Mouse (Mus musculus) limb, embryonic 11.5 days (tissue): ENCODE measurements around the gene Chrna10. TPM values are rescaled to one million over a fixed set of nuclear protein-coding genes. Genes with fewer than 3 reads are reported as not detected.

ENCODE experiments used
- ATAC-seq: fragments of 200-750 bp; cut with Nextera tagmentation; 2 replicates; pipeline ENCODE4 v1.8.0; 2017; ENCODE audit warnings: low read depth; ENCODE audit not compliant: insufficient number of reproducible peaks, low FRiP score, low TSS enrichment
- DNase-seq: peaks from one replicate; pipeline ENCODE4 v3.0.0-alpha.2; 2015; ENCODE audit warnings: low spot score
- H3K27ac ChIP-seq: fragments of 300-500 bp; sonication (generic); replicated peaks from 2 replicates; pipeline ENCODE4 v1.5.1; 2014; ENCODE audit warnings: low read depth, mild to moderate bottlenecking, low read length
- H3K27me3 ChIP-seq: fragments of 300-500 bp; sonication (generic); 2 replicates; pipeline ENCODE4 v1.6.1; 2014; ENCODE audit warnings: mild to moderate bottlenecking, low read length, mixed read lengths; ENCODE audit not compliant: control insufficient read depth, insufficient read depth
- H3K36me3 ChIP-seq: fragments of 300-500 bp; sonication (generic); 2 replicates; pipeline ENCODE4 v1.6.1; 2014; ENCODE audit warnings: mild to moderate bottlenecking, low read length, moderate library complexity, mixed read lengths; ENCODE audit not compliant: control insufficient read depth, insufficient read depth
- H3K4me1 ChIP-seq: fragments of 300-500 bp; sonication (generic); 2 replicates; pipeline ENCODE4 v1.6.1; 2014; ENCODE audit warnings: low read length, mixed read lengths; ENCODE audit not compliant: control insufficient read depth, insufficient read depth
- H3K4me2 ChIP-seq: fragments of 300-500 bp; sonication (generic); 2 replicates; pipeline ENCODE4 v1.6.1; 2014; ENCODE audit warnings: low read depth, mild to moderate bottlenecking, moderate library complexity; ENCODE audit not compliant: severe bottlenecking
- H3K4me3 ChIP-seq: fragments of 300-500 bp; sonication (generic); 2 replicates; pipeline ENCODE4 v1.5.1; 2014; ENCODE audit warnings: low read depth, low read length
- H3K9ac ChIP-seq: fragments of 300-500 bp; sonication (generic); 2 replicates; pipeline ENCODE4 v1.6.1; 2014; ENCODE audit warnings: mild to moderate bottlenecking, low read length
- H3K9me3 ChIP-seq: fragments of 300-500 bp; sonication (generic); 2 replicates; pipeline ENCODE4 v1.6.1; 2016; ENCODE audit warnings: low read length; ENCODE audit not compliant: control insufficient read depth
- WGBS: fragments of 180-500 bp; shearing (Covaris S2); extraction: QIAGEN DNeasy Blood & Tissue Kit; methylation state at CpG from one replicate; pipeline ENCODE4 v1.1.7; 2014; 5-methylcytosine and 5-hydroxymethylcytosine counted together
- polyA plus RNA-seq: library from polyadenylated mRNA; unstranded; fragments of >200 nt; fragmentation: Nextera tagmentation; extraction: Ambion mirVana; gene quantifications from 2 replicates; pipeline ENCODE4 v1.2.1, GENCODE M21; 2014

Gene Chrna10
- polyA plus RNA-seq, 1 experiment from 2014 or later = not detected

DNA sequence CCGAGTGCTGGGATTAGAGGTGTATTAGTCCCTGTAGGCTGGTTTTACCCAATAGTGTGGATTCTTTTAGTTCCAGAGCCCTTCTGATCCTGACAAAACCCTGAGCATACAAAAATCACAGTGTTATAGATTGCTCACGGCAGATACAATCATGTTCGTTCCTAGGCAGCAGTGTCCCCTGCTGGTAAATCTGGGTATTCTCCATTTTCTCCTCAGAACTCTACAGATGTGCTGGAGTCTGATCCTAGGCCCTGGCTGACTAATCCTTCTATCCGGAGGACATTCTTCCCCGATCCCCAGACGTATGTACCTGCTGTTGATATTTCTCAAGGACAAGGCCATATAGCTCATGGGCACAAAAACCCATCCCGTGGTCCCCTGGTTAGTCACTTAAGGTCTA, 38.1 kb downstream of the Chrna10 start:
- Histone ChIP-seq H3K9ac (no peak overlapping the region), H3K9me3 (no peaks in the 10 kb centered on the region), H3K36me3 (peaks cover 41% of the 10 kb centered on the region), H3K27ac (no peak overlapping the region), H3K4me1 (no peaks in the 10 kb centered on the region), H3K27me3 (no peaks in the 10 kb centered on the region), H3K4me3 (no peak overlapping the region), H3K4me2 (no peak overlapping the region)
- ATAC-seq (no peak), DNase-seq (no peak)
- 83% methylated on average over 7 of the region's 7 CpGs for WGBS

DNA sequence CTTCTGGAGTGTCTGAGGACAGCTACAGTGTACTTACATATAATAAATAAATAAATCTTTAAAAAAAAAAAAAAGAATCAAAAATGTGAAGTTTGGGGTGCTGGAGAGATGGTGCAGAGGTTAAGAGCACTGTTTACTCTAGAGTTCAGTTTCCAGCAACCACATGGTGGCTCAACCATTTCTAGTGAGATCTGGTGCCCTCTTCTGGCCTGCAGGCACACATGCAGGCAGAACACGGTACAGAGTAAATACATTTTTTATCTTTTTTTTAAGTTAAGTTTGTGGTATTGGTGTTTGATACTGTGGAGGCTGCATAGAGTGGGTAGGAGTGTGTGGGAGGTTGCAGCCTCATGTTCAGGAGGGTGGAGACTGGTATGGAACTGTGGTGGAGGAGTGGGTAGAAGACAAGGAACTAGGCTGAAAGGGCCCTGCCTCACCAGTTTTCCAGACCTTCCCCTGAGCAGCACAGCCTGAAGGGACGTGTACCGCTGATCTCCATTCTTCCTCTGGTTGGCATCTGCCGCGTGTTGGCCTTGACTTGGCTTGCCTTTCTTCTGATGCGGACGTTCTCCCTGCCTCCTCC, 39.8 kb downstream of the Chrna10 start:
- H3K4me1 ChIP-seq = no peaks in the 10 kb centered on the region
- DNase-seq = no peak

DNA sequence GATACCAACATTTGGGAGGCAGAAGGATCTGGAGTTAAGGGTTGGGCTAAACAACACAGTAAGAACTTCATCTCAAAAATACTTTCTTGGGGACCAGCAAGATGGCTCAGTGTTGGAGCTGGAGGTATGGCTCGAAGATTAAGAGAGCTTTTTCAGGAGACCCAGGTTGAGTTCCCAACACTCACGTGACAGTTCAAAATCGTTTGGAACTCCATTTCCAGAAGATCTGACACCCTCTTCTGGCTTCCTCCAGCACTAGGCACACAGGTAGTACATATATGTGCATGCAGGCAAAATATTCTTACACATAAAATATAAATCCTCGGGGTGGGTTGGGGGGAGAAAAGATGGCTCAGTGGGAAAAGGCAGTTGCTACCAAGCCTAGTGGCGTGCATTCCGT, 50.3 kb downstream of the Chrna10 start:
- ATAC-seq (no peak), DNase-seq (no peak)
- H3K27me3 ChIP-seq = no peaks in the 10 kb centered on the region
- H3K4me3 ChIP-seq = peak overlapping the region; percentile 71
- peak overlapping the region; percentile 77 for H3K4me2 ChIP-seq
- no peak overlapping the region for H3K27ac ChIP-seq
- H3K9me3 ChIP-seq = no peaks in the 10 kb centered on the region
- no peaks in the 10 kb centered on the region for H3K36me3 ChIP-seq
- 80% methylated on average over 6 of the region's 6 CpGs for WGBS
- peak overlapping the region; percentile 74 for H3K9ac ChIP-seq
- peaks cover 11% of the 10 kb centered on the region for H3K4me1 ChIP-seq

More for the DNA sequence above, 39.8 kb downstream of the Chrna10 start:
- Histone ChIP-seq H3K9ac (no peak overlapping the region), H3K9me3 (no peaks in the 10 kb centered on the region), H3K27me3 (no peaks in the 10 kb centered on the region), H3K36me3 (peaks cover 31% of the 10 kb centered on the region), H3K27ac (no peak overlapping the region), H3K4me2 (no peak overlapping the region), H3K4me3 (no peak overlapping the region)
- ATAC-seq = no peak
- WGBS = 87% methylated on average over 7 of the region's 7 CpGs

DNA sequence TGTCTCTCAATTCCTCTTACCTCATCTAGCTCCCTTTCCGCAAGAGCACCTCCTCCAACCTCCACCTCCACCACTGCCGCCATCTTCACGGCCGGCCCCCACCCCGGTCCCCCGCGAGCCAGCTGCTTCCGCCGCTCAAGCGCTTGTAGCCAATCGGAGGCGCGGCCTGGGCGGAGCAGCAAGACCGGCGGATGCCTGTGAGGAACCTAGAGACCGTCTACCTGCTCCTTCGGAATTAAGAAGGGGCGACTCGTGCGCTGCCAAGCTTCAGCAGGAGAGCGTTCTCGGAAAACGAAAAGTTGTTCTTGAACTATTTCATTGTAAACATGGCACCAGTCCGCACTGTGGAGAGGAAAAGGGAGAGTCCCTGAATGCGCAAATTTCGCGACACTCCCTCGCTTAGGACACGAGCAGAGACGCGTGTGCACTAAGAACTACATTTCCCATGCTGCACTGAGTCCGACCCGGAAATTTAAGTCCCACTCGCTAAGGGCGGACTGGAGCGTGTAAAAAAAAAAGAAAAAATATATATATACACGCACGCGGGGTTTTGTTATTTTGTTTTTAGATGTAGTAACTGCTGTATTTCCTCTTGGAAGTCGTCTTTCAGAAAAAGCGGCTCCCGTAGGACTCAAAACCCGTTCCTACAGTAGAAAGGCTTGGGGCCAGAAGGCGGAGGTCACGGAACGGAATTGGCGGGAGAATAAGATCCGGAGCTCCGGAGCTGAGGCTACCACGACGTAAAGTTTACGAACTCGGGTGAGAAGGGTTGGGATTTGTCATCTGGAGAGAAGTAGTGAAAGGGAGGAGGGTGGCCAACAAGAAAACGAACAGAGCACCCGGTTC, 51.4 kb downstream of the Chrna10 start, which contains the start of the genes Rnf121, Xndc1 and Xntrpc:
Gene Rnf121 (minus strand): TSS at position 424 of the 846 bp plus-strand sequence.
Gene Xndc1 (plus strand): TSS at position 466 of the 846 bp plus-strand sequence.
Gene Xntrpc (plus strand): TSS at position 668 of the 846 bp plus-strand sequence.
- Histone ChIP-seq H3K9me3 (no peaks in the 10 kb centered on the region), H3K36me3 (no peaks in the 10 kb centered on the region), H3K4me3 (peak within 1 kb of the TSS; percentile 71), H3K9ac (peak within 1 kb of the TSS; percentile 74), H3K27ac (peak within 1 kb of the TSS; percentile 67; the same call in 1 of the 2 replicates), H3K4me2 (peak within 1 kb of the TSS; percentile 77), H3K27me3 (no peaks in the 10 kb centered on the region), H3K4me1 (peaks cover 11% of the 10 kb centered on the region)
- under 1% methylated on average over 56 of the region's 56 CpGs for WGBS
- DNase-seq (peak; percentile 95), ATAC-seq (peak; percentile 98)

DNA sequence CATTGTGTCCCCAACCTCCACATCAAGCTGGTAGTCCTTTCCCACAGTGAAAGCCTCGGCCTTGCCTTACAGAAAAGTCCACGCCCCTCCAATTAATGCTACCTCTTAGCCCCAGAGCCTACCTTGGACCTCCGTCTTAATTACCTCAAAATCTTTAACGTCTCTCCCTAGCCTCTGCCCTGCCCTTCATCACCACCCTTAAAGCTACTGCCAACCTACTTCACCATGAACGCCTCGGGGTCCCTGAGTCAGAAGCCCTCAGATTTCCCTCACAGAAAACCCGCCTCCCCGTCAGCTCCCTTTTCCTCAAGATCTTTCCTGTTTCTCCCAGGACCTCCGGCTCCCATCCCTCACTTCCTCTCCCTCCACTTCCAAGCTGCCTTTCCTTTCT, 52.0 kb downstream of the Chrna10 start:
- no peaks in the 10 kb centered on the region for H3K9me3 ChIP-seq
- under 1% methylated on average over 9 of the region's 9 CpGs for WGBS
- H3K36me3 ChIP-seq = no peaks in the 10 kb centered on the region; the same call in 1 of the 2 replicates
- peak overlapping the region; percentile 74 for H3K9ac ChIP-seq
- H3K4me3 ChIP-seq = peak overlapping the region; percentile 71
- no peaks in the 10 kb centered on the region for H3K27me3 ChIP-seq
- H3K27ac ChIP-seq = no peak overlapping the region
- H3K4me1 ChIP-seq = peaks cover 11% of the 10 kb centered on the region
- DNase-seq (no peak), ATAC-seq (no peak; the same call in 1 of the 2 replicates)
- peak overlapping the region; percentile 77 for H3K4me2 ChIP-seq

DNA sequence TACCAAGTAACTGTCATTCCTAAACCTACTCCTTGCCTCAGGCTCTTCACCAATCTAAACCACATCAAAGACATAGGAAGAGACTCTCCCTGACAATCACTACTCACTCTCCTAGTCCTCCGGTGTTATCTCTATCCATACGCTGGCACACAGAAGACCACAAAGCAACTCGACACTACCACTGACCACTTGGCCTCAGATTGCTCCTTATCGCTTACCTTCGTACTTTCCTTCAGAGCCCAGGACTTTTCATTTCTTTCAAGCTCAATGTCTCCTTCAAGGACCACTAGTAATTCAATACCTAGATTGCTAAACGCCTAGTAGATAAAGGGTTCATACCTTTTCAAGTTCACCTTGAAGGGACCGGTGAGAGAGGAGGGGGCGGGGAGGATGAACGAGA, 52.7 kb downstream of the Chrna10 start:
- H3K4me3 ChIP-seq = peak overlapping the region; percentile 71
- H3K9ac ChIP-seq = no peak overlapping the region
- WGBS = 90% methylated on average over 9 of the region's 9 CpGs
- peak overlapping the region; percentile 77 for H3K4me2 ChIP-seq
- DNase-seq (no peak), ATAC-seq (no peak)
- peaks cover 11% of the 10 kb centered on the region for H3K4me1 ChIP-seq
- H3K9me3 ChIP-seq = no peaks in the 10 kb centered on the region
- no peaks in the 10 kb centered on the region for H3K27me3 ChIP-seq
- no peak overlapping the region for H3K27ac ChIP-seq
- H3K36me3 ChIP-seq = no peaks in the 10 kb centered on the region; the same call in 1 of the 2 replicates

DNA sequence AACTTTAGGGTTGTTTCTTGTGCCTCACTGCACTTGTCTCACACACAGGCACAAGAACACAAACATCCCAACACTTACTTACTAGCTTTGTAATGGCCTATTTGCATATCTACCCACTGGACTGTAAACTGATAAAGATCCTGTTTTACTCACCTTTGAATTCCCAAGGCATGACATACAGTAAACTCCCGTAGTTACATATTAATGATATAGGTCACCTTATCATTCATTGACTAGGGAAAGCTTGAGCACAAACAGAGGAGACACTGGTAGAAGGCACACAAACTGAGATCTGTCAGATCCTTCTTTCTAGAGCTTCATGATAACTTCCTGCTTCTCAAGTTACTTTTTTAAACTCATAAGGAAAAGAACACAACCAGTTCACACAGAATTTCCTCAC, 54.4 kb downstream of the Chrna10 start:
- Histone ChIP-seq H3K9me3 (no peaks in the 10 kb centered on the region), H3K4me1 (peaks cover 11% of the 10 kb centered on the region), H3K36me3 (no peaks in the 10 kb centered on the region; the same call in 1 of the 2 replicates), H3K4me2 (no peak overlapping the region), H3K4me3 (no peak overlapping the region), H3K27ac (no peak overlapping the region), H3K27me3 (no peaks in the 10 kb centered on the region), H3K9ac (no peak overlapping the region)
- 92% methylated on average over 1 of the region's 1 CpGs for WGBS
- no peak for DNase-seq
- no peak for ATAC-seq

DNA sequence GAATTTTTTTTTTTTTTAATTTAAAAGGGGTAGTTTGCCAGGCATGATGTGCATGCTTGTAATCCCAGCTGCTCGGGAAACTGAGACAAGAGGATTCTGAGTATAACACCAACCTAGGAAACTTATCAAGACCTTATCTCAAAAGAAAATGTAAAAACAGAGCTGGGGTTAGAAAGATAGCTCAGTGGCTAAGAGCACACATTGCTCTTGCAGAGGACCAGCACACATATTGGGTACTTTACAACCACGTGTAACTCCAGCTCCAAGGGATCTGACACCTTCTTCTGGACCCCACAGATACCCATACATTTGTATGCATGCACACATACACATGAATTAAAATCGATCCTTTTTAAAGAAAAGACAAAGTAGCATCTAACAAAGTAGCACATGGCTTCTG, 55.3 kb downstream of the Chrna10 start:
- ATAC-seq (no peak), DNase-seq (no peak)
- Histone ChIP-seq H3K9ac (no peak overlapping the region), H3K27ac (no peak overlapping the region), H3K4me2 (no peak overlapping the region), H3K9me3 (no peaks in the 10 kb centered on the region), H3K36me3 (no peaks in the 10 kb centered on the region; the same call in 1 of the 2 replicates), H3K27me3 (no peaks in the 10 kb centered on the region), H3K4me3 (no peak overlapping the region), H3K4me1 (peaks cover 9% of the 10 kb centered on the region)
- 86% methylated on average over 3 of the region's 3 CpGs for WGBS
